Mouse (Mus musculus) G1E (cell line): ENCODE data around the gene Zc3h10.

Source experiments
- CTCF ChIP-seq: IDR thresholded peaks from 2 replicates; pipeline ENCODE4 v1.5.1; 2012; ENCODE audit warnings: low read depth, low read length, inconsistent platforms, mixed read lengths
- GATA1 ChIP-seq: IDR thresholded peaks from 2 replicates; pipeline ENCODE4 v1.6.1; 2012; ENCODE audit warnings: borderline replicate concordance, low read length, inconsistent platforms, mixed read lengths
- POLR2AphosphoS5 ChIP-seq: IDR thresholded peaks from 2 replicates; pipeline ENCODE4 v1.6.1; 2012; ENCODE audit warnings: low read depth, low read length, inconsistent platforms; ENCODE audit not compliant: insufficient replicate concordance
- TAL1 ChIP-seq: conservative IDR thresholded peaks from 2 replicates; pipeline ENCODE4 v1.6.1; 2012; ENCODE audit warnings: low read depth, low read length, inconsistent platforms, mixed read lengths

DNA sequence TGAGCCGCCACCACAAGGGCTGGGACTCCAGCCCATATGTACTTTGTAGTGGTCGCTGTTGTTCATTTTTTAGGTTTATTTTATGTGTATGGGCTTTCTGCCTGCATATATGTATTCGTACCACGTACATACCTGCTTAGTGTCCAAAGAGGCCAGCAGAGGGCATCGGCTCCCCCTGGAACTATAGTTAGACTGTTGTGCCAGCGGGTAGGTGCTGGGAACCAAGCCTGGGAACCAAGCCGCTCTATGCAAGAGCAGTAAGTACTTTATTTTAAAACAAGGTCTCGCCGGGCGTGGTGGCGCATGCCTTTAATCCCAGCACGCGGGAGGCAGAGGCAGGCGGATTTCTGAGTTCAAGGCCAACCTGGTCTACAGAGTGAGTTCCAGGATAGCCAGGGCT lies 41.6 kb downstream of the Zc3h10 start:
- no peak for TF ChIP-seq CTCF
- no peak for TF ChIP-seq POLR2AphosphoS5
- no peak for TF ChIP-seq GATA1
- no peak for TF ChIP-seq TAL1
